Mouse (Mus musculus) frontal cortex, adult (tissue): ENCODE measurements around the gene Flt1.

Experiments
- ATAC-seq: cut with Nextera tagmentation; 2 replicates; pipeline ENCODE4 v1.9.2; 2017; ENCODE audit warnings: mild to moderate bottlenecking, moderate library complexity, mixed read lengths; ENCODE audit not compliant: low TSS enrichment

Gene Flt1

GRCm38 (mm10) chr5:147725831-147726700 lies at the start of gene Flt1:
Gene Flt1, minus strand, starts transcription at chr5:147726011.
- ATAC-seq, result no peak

GRCm38 (mm10) chr5:147775222-147775621 lies 49.4 kb upstream of the Flt1 start:
- ATAC-seq, result no peak

GRCm38 (mm10) chr5:147769918-147770317 lies 44.1 kb upstream of the Flt1 start:
- ATAC-seq, result no peak

GRCm38 (mm10) chr5:147764061-147764460 lies 38.2 kb upstream of the Flt1 start:
- ATAC-seq, result no peak

- no peak for ATAC-seq
Observed at GRCm38 (mm10) chr5:147761984-147762383, 36.2 kb upstream of the Flt1 start.

- ATAC-seq, result no peak
Observed at GRCm38 (mm10) chr5:147761275-147761674, 35.5 kb upstream of the Flt1 start.

- ATAC-seq, result no peak
Observed at GRCm38 (mm10) chr5:147758640-147759319, 33.0 kb upstream of the Flt1 start.

- no peak for ATAC-seq
Observed at GRCm38 (mm10) chr5:147757832-147758587, 32.2 kb upstream of the Flt1 start.

- ATAC-seq, result no peak
Observed at GRCm38 (mm10) chr5:147752914-147753341, 27.1 kb upstream of the Flt1 start.

GRCm38 (mm10) chr5:147751673-147752130 lies 25.9 kb upstream of the Flt1 start:
- no peak for ATAC-seq

- ATAC-seq, result no peak
Observed at GRCm38 (mm10) chr5:147749972-147750371, 24.2 kb upstream of the Flt1 start.

GRCm38 (mm10) chr5:147748081-147748581 lies 22.3 kb upstream of the Flt1 start:
- ATAC-seq, result no peak

GRCm38 (mm10) chr5:147744900-147745653 lies 19.3 kb upstream of the Flt1 start:
- no peak for ATAC-seq

- no peak for ATAC-seq
Observed at GRCm38 (mm10) chr5:147742468-147743111, 16.8 kb upstream of the Flt1 start.

- ATAC-seq, result no peak
Observed at GRCm38 (mm10) chr5:147736766-147737280, 11.0 kb upstream of the Flt1 start.

- ATAC-seq, result no peak
Observed at GRCm38 (mm10) chr5:147733682-147734081, 7.9 kb upstream of the Flt1 start.

GRCm38 (mm10) chr5:147732926-147733325 lies 7.1 kb upstream of the Flt1 start:
- no peak for ATAC-seq

GRCm38 (mm10) chr5:147727481-147727880 lies 1.7 kb upstream of the Flt1 start:
- ATAC-seq, result no peak

GRCm38 (mm10) chr5:147726701-147727393 lies 1.0 kb upstream of the Flt1 start:
- no peak for ATAC-seq
